Mouse (Mus musculus): ENCODE results near the gene D930007J09Rik.

The D930007J09Rik gene

GRCm38 (mm10) chr13:32819926-32820325, 17.3 kb upstream of the D930007J09Rik start:
- no peak for DNase-seq (ENCODE audit: low spot score in 2 of 2)

- DNase-seq (ENCODE audit: low spot score in 2 of 2) = no peak
Measured at GRCm38 (mm10) chr13:32819241-32819640, 16.6 kb upstream of the D930007J09Rik start.

- no peak for DNase-seq (ENCODE audit: low spot score in 2 of 2)
Measured at GRCm38 (mm10) chr13:32807624-32808023, 5.0 kb upstream of the D930007J09Rik start.

- no peak for DNase-seq (ENCODE audit: low spot score in 2 of 2)
Measured at GRCm38 (mm10) chr13:32806820-32807219, 4.2 kb upstream of the D930007J09Rik start.

GRCm38 (mm10) chr13:32803701-32804345, 1.2 kb upstream of the D930007J09Rik start:
- no peak for DNase-seq (ENCODE audit: low spot score in 2 of 2)

GRCm38 (mm10) chr13:32801693-32802221, 892 bp downstream of the D930007J09Rik start, which contains the start of gene Wrnip1:
Wrnip1 (plus strand) TSS chr13:32802038.
- peak; percentile 91 to 97 for DNase-seq (ENCODE audit: low spot score in 2 of 2)

- no peak for DNase-seq (ENCODE audit: low spot score in 2 of 2)
Measured at GRCm38 (mm10) chr13:32800859-32801258, 1.8 kb downstream of the D930007J09Rik start.

GRCm38 (mm10) chr13:32799131-32799530, 3.5 kb downstream of the D930007J09Rik start:
- DNase-seq (ENCODE audit: low spot score in 2 of 2) = no peak

- DNase-seq (ENCODE audit: low spot score in 2 of 2) = no peak
Measured at GRCm38 (mm10) chr13:32797085-32797484, 5.6 kb downstream of the D930007J09Rik start.

- DNase-seq (ENCODE audit: low spot score in 2 of 2) = no peak
Measured at GRCm38 (mm10) chr13:32795166-32795565, 7.5 kb downstream of the D930007J09Rik start.

GRCm38 (mm10) chr13:32794619-32795018, 8.0 kb downstream of the D930007J09Rik start:
- DNase-seq (ENCODE audit: low spot score in 2 of 2) = no peak

- no peak for DNase-seq (ENCODE audit: low spot score in 2 of 2)
Measured at GRCm38 (mm10) chr13:32789781-32790180, 12.9 kb downstream of the D930007J09Rik start.

GRCm38 (mm10) chr13:32787584-32787983, 15.1 kb downstream of the D930007J09Rik start:
- DNase-seq (ENCODE audit: low spot score in 2 of 2) = no peak

- no peak for DNase-seq (ENCODE audit: low spot score in 2 of 2)
Measured at GRCm38 (mm10) chr13:32783816-32784215, 18.8 kb downstream of the D930007J09Rik start, which contains the start of gene Mylk4. Mylk4 (minus strand) TSS chr13:32783954.

- no peak for DNase-seq (ENCODE audit: low spot score in 2 of 2)
Measured at GRCm38 (mm10) chr13:32783055-32783454, 19.6 kb downstream of the D930007J09Rik start.

- DNase-seq (ENCODE audit: low spot score in 2 of 2) = no peak
Measured at GRCm38 (mm10) chr13:32778861-32779260, 23.8 kb downstream of the D930007J09Rik start.

- no peak for DNase-seq (ENCODE audit: low spot score in 2 of 2)
Measured at GRCm38 (mm10) chr13:32776350-32776749, 26.3 kb downstream of the D930007J09Rik start.

- no peak for DNase-seq (ENCODE audit: low spot score in 2 of 2)
Measured at GRCm38 (mm10) chr13:32775889-32776288, 26.8 kb downstream of the D930007J09Rik start.

- DNase-seq (ENCODE audit: low spot score in 2 of 2) = no peak
Measured at GRCm38 (mm10) chr13:32769960-32770359, 32.7 kb downstream of the D930007J09Rik start.

GRCm38 (mm10) chr13:32768104-32768503, 34.5 kb downstream of the D930007J09Rik start:
- DNase-seq (ENCODE audit: low spot score in 2 of 2) = peak in 1 of 2 experiments; percentile 18

- no peak for DNase-seq (ENCODE audit: low spot score in 2 of 2)
Measured at GRCm38 (mm10) chr13:32764448-32764847, 38.2 kb downstream of the D930007J09Rik start.

GRCm38 (mm10) chr13:32763141-32763540, 39.5 kb downstream of the D930007J09Rik start:
- DNase-seq (ENCODE audit: low spot score in 2 of 2) = no peak

- DNase-seq (ENCODE audit: low spot score in 2 of 2) = no peak
Measured at GRCm38 (mm10) chr13:32760795-32761194, 41.9 kb downstream of the D930007J09Rik start.
